Mouse (Mus musculus) hindbrain, embryonic 10.5 days (tissue): ENCODE data around the gene Glb1l3. TPM values are rescaled to one million over a fixed set of nuclear protein-coding genes. Genes with fewer than 3 reads are reported as not detected.
A peak's percentile ranks its signal among the peaks of the same experiment; 100 is the strongest.

ENCODE experiments used
- DNase-seq: peaks from one replicate; pipeline ENCODE4 v3.0.0-alpha.2; 2017; ENCODE audit warnings: low spot score
- H3K27ac ChIP-seq: fragments of 300-500 bp; sonication (generic); 2 replicates; pipeline ENCODE4 v1.5.1; 2016; ENCODE audit warnings: mild to moderate bottlenecking, moderate library complexity
- H3K27me3 ChIP-seq: fragments of 300-500 bp; sonication (generic); 2 replicates; pipeline ENCODE4 v1.6.1; 2016; ENCODE audit warnings: mild to moderate bottlenecking; ENCODE audit not compliant: poor library complexity, insufficient read depth, severe bottlenecking
- H3K36me3 ChIP-seq: fragments of 300-500 bp; sonication (generic); 2 replicates; pipeline ENCODE4 v1.6.1; 2016; ENCODE audit warnings: mild to moderate bottlenecking, moderate library complexity
- H3K4me1 ChIP-seq: fragments of 300-500 bp; sonication (generic); replicated peaks from 2 replicates; pipeline ENCODE4 v1.6.1; 2016; ENCODE audit warnings: mild to moderate bottlenecking
- H3K4me3 ChIP-seq: fragments of 300-500 bp; sonication (generic); 2 replicates; pipeline ENCODE4 v1.5.1; 2016; ENCODE audit warnings: mild to moderate bottlenecking, moderate library complexity
- H3K9me3 ChIP-seq: fragments of 300-500 bp; sonication (generic); 2 replicates; pipeline ENCODE4 v1.6.1; 2016; ENCODE audit warnings: mild to moderate bottlenecking, moderate library complexity
- WGBS: fragments of 180-500 bp; shearing (Covaris S2); methylation state at CpG from one replicate; pipeline ENCODE4 v1.1.7; 2016; 5-methylcytosine and 5-hydroxymethylcytosine counted together
- polyA plus RNA-seq: library from polyadenylated mRNA; unstranded; fragments of >200 nt; fragmentation: Nextera tagmentation; extraction: Ambion mirVana; gene quantifications from 2 replicates; pipeline ENCODE4 v1.2.1, GENCODE M21; 2016

Glb1l3 gene
- polyA plus RNA-seq, 1 experiment from 2014 or later = not detected

DNA sequence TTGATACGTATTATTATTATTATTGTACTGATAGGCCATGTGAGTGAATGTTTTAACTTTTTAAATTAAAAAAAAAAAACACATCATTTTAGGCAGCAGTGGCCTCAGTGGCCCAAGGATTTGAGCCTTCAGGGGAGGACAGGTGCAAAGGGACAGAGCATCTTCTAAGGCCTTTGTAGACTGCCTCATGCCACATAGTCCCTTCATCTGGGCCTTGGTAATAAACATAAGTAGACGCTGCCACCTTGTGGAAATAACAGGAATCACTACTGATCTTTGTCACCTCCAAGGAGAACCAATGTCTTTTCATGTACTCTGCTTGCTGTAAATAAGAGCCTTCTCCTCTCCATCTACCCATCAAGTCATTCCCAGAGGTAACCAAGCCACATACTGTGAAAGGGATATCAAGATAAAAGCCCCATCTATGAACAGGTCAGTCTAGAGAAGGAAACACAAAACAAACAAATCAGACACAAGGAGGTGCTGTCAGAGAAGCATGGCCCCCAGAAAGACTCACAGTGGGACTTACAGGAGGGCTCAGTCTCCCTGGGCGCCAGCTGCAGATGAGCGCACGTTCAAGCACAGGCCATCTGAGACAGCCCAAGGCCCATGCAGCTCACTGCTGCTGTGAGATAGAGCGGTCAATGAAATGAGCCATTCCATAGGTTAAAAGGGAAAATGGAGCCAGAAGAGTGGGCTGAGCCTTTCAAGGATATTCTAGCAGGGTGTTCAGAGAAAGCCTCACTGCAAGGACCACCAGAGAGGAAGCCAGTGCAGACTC is 84.4 kb downstream of the Glb1l3 start:
- H3K4me3 ChIP-seq = no peak overlapping the region
- no peaks in the 10 kb centered on the region for H3K36me3 ChIP-seq
- no peaks in the 10 kb centered on the region for H3K27me3 ChIP-seq
- peak; percentile 33 for DNase-seq
- no peak overlapping the region for H3K27ac ChIP-seq
- H3K4me1 ChIP-seq = no peaks in the 10 kb centered on the region
- 62% methylated on average over 6 of the region's 6 CpGs for WGBS
- H3K9me3 ChIP-seq = no peaks in the 10 kb centered on the region

DNA sequence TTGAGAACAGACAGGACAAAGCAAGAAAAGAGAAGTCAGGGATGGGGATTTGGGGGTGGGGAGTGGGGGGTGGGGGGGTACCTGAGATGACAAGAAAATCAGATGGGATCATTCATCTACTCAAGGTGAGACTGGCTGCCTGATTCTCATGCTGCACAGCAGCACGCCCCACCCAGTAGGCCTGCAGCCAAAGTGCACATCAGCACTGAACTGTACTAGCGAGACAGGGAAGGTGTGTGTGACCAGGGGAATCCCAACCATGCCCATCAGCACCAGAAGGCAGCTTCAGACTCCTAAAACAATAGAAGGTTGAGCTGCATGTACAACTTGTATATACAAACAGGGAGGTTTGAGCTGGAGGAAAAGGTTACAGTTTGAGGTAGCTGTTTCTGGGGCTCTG is 85.0 kb downstream of the Glb1l3 start:
- no peaks in the 10 kb centered on the region for H3K9me3 ChIP-seq
- H3K4me3 ChIP-seq = no peak overlapping the region
- H3K4me1 ChIP-seq = no peaks in the 10 kb centered on the region
- H3K27me3 ChIP-seq = no peaks in the 10 kb centered on the region
- no peak for DNase-seq
- no peaks in the 10 kb centered on the region for H3K36me3 ChIP-seq
- no peak overlapping the region for H3K27ac ChIP-seq
- 89% methylated on average over 2 of the region's 2 CpGs for WGBS

DNA sequence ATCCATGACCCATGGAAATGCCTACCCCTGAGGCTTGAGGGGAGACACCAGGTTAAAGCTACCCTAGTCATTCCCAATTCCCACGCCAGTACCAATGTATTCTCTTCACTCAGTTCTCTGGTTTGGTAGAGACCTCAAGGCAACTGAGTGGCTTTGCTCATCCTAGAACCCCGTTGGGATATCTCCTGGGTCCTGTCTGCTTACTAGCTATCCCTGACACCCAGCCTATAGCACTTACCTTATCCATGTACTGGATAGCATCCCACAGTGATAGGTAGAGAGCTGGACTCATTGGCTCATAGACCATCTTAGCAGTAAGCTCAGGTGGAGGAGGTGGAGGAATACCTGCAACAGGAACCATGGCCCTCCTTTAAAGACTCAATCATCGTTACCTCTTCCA is 92.5 kb downstream of the Glb1l3 start:
- Histone ChIP-seq H3K27me3 (no peaks in the 10 kb centered on the region), H3K4me1 (no peaks in the 10 kb centered on the region), H3K27ac (no peak overlapping the region), H3K9me3 (no peaks in the 10 kb centered on the region), H3K36me3 (no peaks in the 10 kb centered on the region), H3K4me3 (no peak overlapping the region)
- no peak for DNase-seq
- WGBS = 87% methylated on average over 3 of the region's 3 CpGs

Other genes with a start within 250 kb of the Glb1l3 start
- gene B3gat1, start 127.2 kb downstream of the Glb1l3 start, polyA plus RNA-seq = 2.1 and 6.8 TPM in 2 replicates
- 4.2 and 5.9 TPM in 2 replicates for gene Glb1l2, start 54.4 kb downstream of the Glb1l3 start, polyA plus RNA-seq
- 0.12 TPM in 1 of 2 replicates, not detected in the other for gene Gm1110, start 62.2 kb upstream of the Glb1l3 start, polyA plus RNA-seq
- gene Acad8, start 138.7 kb upstream of the Glb1l3 start, polyA plus RNA-seq = 38.6 and 42.3 TPM in 2 replicates
- gene Thyn1, start 138.8 kb upstream of the Glb1l3 start, polyA plus RNA-seq = 167 and 171 TPM in 2 replicates
- gene Vps26b, start 169.2 kb upstream of the Glb1l3 start, polyA plus RNA-seq = 39.5 and 44.4 TPM in 2 replicates
- 28.8 and 36.5 TPM in 2 replicates for gene Ncapd3, start 169.3 kb upstream of the Glb1l3 start, polyA plus RNA-seq